30 mouse cellular contexts compared by ENCODE assay signal in genomic region chr4:107124376-107124775, GRCm38 (mm10). TPM values are rescaled to one million over a fixed set of nuclear protein-coding genes. Genes with fewer than 3 reads are reported as not detected.
DNase-seq lines count a peak whose midpoint lies in the region; ATAC-seq and TF ChIP-seq lines count a peak whose summit lies in the region.
"Had no signal": no experiment of that assay in that cellular context is flagged by ENCODE, and none has a peak within 500 bp of the region (broad histone marks: within the 10 kb centered on the region; RNA-seq: fewer than 3 reads in every experiment).

No protein-coding gene starts in this region.

- peak; percentile 12 for DNase-seq in gastrocnemius, adult 2 months
- DNase-seq in gastrocnemius, postnatal 4 days (ENCODE audit: low spot score in 2 of 2): no peak
- DNase-seq in neural tube, embryonic 10.5 days (ENCODE audit: extremely low spot score, low spot score): no peak
- no peak for DNase-seq in limb, embryonic 11.5 days (ENCODE audit: low spot score)
- no peak for DNase-seq in ovary, postnatal 10 days (ENCODE audit: low spot score)
- DNase-seq: adrenal gland, adult 8-10 months; cerebellum, adult 8-10 months; embryo, embryonic 11 days; gastrocnemius, postnatal 14 days; heart, adult 18-20 months; heart, postnatal 10 days; kidney, adult 11 months; kidney, postnatal 4 days; lung, adult 18-20 months; lung, postnatal 10 days had no signal

- intact Hi-C loops in gastrocnemius, adult 2 months (cut with DNase I): loop anchor here (5.0 kb wide), 2 partner anchors 132 to 287 kb away; no protein-coding TSS in a partner anchor

- no peak for ATAC-seq in neural tube, embryonic 15.5 days (ENCODE audit: low FRiP score)
- ATAC-seq in limb, embryonic 11.5 days (ENCODE audit: insufficient number of reproducible peaks, low FRiP score, low TSS enrichment, low read depth): no peak
- ATAC-seq in stomach, embryonic 16.5 days (ENCODE audit: insufficient read depth, low FRiP score): no peak
- ATAC-seq: activated CD4-positive, CD25-positive, alpha-beta regulatory T cell, adult 4 months; liver, embryonic 12.5 days; midbrain, embryonic 13.5 days had no signal

- peaks cover 17% of the 10 kb centered on the region for H3K4me1 ChIP-seq in neural tube, embryonic 15.5 days
- peaks cover 25% of the 10 kb centered on the region for H3K4me1 ChIP-seq in limb, embryonic 11.5 days (ENCODE audit: control insufficient read depth, insufficient read depth, low read length)
- H3K4me1 ChIP-seq in stomach, embryonic 16.5 days (ENCODE audit: control insufficient read depth, insufficient read depth, low read length): peaks cover 32% of the 10 kb centered on the region

- 65% methylated on average over 7 of the region's 7 CpGs for WGBS in neural tube, embryonic 15.5 days
- 55% methylated on average over 7 of the region's 7 CpGs for WGBS in limb, embryonic 11.5 days
- 47% methylated on average over 7 of the region's 7 CpGs for WGBS in stomach, embryonic 16.5 days

- H3K27me3 ChIP-seq in neural tube, embryonic 15.5 days (replicated peaks): no peaks in the 10 kb centered on the region
- H3K27me3 ChIP-seq in limb, embryonic 11.5 days (ENCODE audit: control insufficient read depth, insufficient read depth, low read length): no peaks in the 10 kb centered on the region
- H3K27me3 ChIP-seq in stomach, embryonic 16.5 days (ENCODE audit: control insufficient read depth, insufficient read depth, low read length): no peaks in the 10 kb centered on the region
- H3K27me3 ChIP-seq: limb, embryonic 13.5 days; midbrain, embryonic 13.5 days; neural tube, embryonic 13.5 days had no signal

- H3K4me3 ChIP-seq in gastrocnemius, adult 2 months: no peak overlapping the region
- no peak overlapping the region for H3K4me3 ChIP-seq in neural tube, embryonic 15.5 days (replicated peaks)
- H3K4me3 ChIP-seq in limb, embryonic 11.5 days (ENCODE audit: low read depth, low read length): no peak overlapping the region
- H3K4me3 ChIP-seq in stomach, embryonic 16.5 days (replicated peaks; ENCODE audit: low read length): no peak overlapping the region
- H3K4me3 ChIP-seq: heart, embryonic 12.5 days; hindbrain, embryonic 13.5 days; kidney, embryonic 15.5 days; left cerebral cortex, adult 2 months; limb, embryonic 13.5 days; liver, embryonic 12.5 days; midbrain, embryonic 13.5 days; neural tube, embryonic 13.5 days had no signal

- H3K36me3 ChIP-seq in neural tube, embryonic 15.5 days: no peaks in the 10 kb centered on the region
- H3K36me3 ChIP-seq in limb, embryonic 11.5 days (ENCODE audit: control insufficient read depth, insufficient read depth, low read length): no peaks in the 10 kb centered on the region
- H3K36me3 ChIP-seq in stomach, embryonic 16.5 days (ENCODE audit: control insufficient read depth, insufficient read depth, low read length): no peaks in the 10 kb centered on the region
- H3K36me3 ChIP-seq: heart, embryonic 12.5 days; hindbrain, embryonic 13.5 days; kidney, embryonic 15.5 days; limb, embryonic 13.5 days; liver, embryonic 12.5 days; midbrain, embryonic 13.5 days; neural tube, embryonic 13.5 days had no signal

- no peaks in the 10 kb centered on the region for H3K9me3 ChIP-seq in neural tube, embryonic 15.5 days (replicated peaks)
- no peaks in the 10 kb centered on the region for H3K9me3 ChIP-seq in limb, embryonic 11.5 days (ENCODE audit: control insufficient read depth, low read length)
- H3K9me3 ChIP-seq in stomach, embryonic 16.5 days (replicated peaks; ENCODE audit: control insufficient read depth, low read length): no peaks in the 10 kb centered on the region
- H3K9me3 ChIP-seq: heart, embryonic 12.5 days; hindbrain, embryonic 13.5 days; kidney, embryonic 15.5 days; limb, embryonic 13.5 days; liver, embryonic 12.5 days; midbrain, embryonic 13.5 days; neural tube, embryonic 13.5 days had no signal

- TF ChIP-seq CTCF in gastrocnemius, adult 2 months (IDR thresholded peaks at IDR 0.05): no peak

- H3K4me2 ChIP-seq in neural tube, embryonic 15.5 days: no peak overlapping the region
- no peak overlapping the region for H3K4me2 ChIP-seq in limb, embryonic 11.5 days (ENCODE audit: low read depth, severe bottlenecking)
- H3K4me2 ChIP-seq in stomach, embryonic 16.5 days (ENCODE audit: low read depth, low read length): no peak overlapping the region
- H3K4me2 ChIP-seq: heart, embryonic 12.5 days; hindbrain, embryonic 13.5 days; kidney, embryonic 15.5 days; limb, embryonic 13.5 days; liver, embryonic 12.5 days; midbrain, embryonic 13.5 days; neural tube, embryonic 13.5 days had no signal

- 0 out of 2 replicates have a peak overlapping the region, but pooled peaks have one; percentile 7 for H3K9ac ChIP-seq in neural tube, embryonic 15.5 days (replicated peaks)
- 0 out of 2 replicates have a peak overlapping the region, but pooled peaks have one; percentile 1 for H3K9ac ChIP-seq in limb, embryonic 11.5 days (ENCODE audit: low read length)
- H3K9ac ChIP-seq in stomach, embryonic 16.5 days (ENCODE audit: low read length): no peak overlapping the region
- H3K9ac ChIP-seq: heart, embryonic 12.5 days; hindbrain, embryonic 13.5 days; kidney, embryonic 15.5 days; limb, embryonic 13.5 days; liver, embryonic 12.5 days; midbrain, embryonic 13.5 days; neural tube, embryonic 13.5 days had no signal

- H3K27ac ChIP-seq in gastrocnemius, adult 2 months: no peak overlapping the region
- H3K27ac ChIP-seq in neural tube, embryonic 15.5 days (replicated peaks): no peak overlapping the region
- H3K27ac ChIP-seq in limb, embryonic 11.5 days (replicated peaks; ENCODE audit: low read depth, low read length): no peak overlapping the region
- H3K27ac ChIP-seq in stomach, embryonic 16.5 days (ENCODE audit: low read length): peak overlapping the region; percentile 20; the same call in 1 of the 2 replicates
- H3K27ac ChIP-seq: hindbrain, embryonic 13.5 days; kidney, embryonic 15.5 days; left cerebral cortex, adult 2 months; limb, embryonic 13.5 days; liver, embryonic 12.5 days; midbrain, embryonic 13.5 days; neural tube, embryonic 13.5 days had no signal

RNA-seq across cellular contexts. Expression of gene Cdcp2, which starts 27.7 kb away (rescaled TPM):
- total RNA-seq in gastrocnemius, adult 2 months (2021): not detected
- not detected for total RNA-seq in gastrocnemius, postnatal 4 days (2021)
- not detected in 2 replicates for polyA plus RNA-seq in neural tube, embryonic 15.5 days (2015; fragmentation: Nextera tagmentation; extraction: Ambion mirVana)
- polyA plus RNA-seq in limb, embryonic 11.5 days (2014; fragmentation: Nextera tagmentation; extraction: Ambion mirVana): not detected in 2 replicates
- polyA plus RNA-seq in stomach, embryonic 16.5 days (2015; fragmentation: Nextera tagmentation; extraction: Ambion mirVana): not detected in 2 replicates
- total RNA-seq: gastrocnemius, postnatal 14 days; heart, adult 18-20 months; heart, postnatal 10 days; left cerebral cortex, adult 2 months; MEL had no signal
- polyA plus RNA-seq: activated CD4-positive, CD25-positive, alpha-beta regulatory T cell, adult 4 months; C2C12; heart, embryonic 12.5 days; liver, embryonic 12.5 days; midbrain, embryonic 13.5 days; neural tube, embryonic 13.5 days; testis, adult 2 months; urinary bladder, adult 2 months had no signal

RNA-seq across cellular contexts. Expression of gene Tmem59, which starts 53.8 kb away (rescaled TPM):
- total RNA-seq in gastrocnemius, adult 2 months (2021): 10 to 100 TPM; 68.2 to 84.3 TPM
- total RNA-seq in gastrocnemius, postnatal 4 days (2021): 100 to 1,000 TPM; 142 to 149 TPM
- polyA plus RNA-seq in neural tube, embryonic 15.5 days (2015; fragmentation: Nextera tagmentation; extraction: Ambion mirVana): 391 and 405 TPM in 2 replicates
- 295 TPM in 2 replicates for polyA plus RNA-seq in limb, embryonic 11.5 days (2014; fragmentation: Nextera tagmentation; extraction: Ambion mirVana)
- polyA plus RNA-seq in stomach, embryonic 16.5 days (2015; fragmentation: Nextera tagmentation; extraction: Ambion mirVana): 442 and 466 TPM in 2 replicates

RNA-seq across cellular contexts. Expression of gene Tceanc2, which starts 54.5 kb away (rescaled TPM):
- 10 to 100 TPM; 12.6 to 13.2 TPM for total RNA-seq in gastrocnemius, adult 2 months (2021)
- 10 to 100 TPM; 17.8 to 21.4 TPM for total RNA-seq in gastrocnemius, postnatal 4 days (2021)
- polyA plus RNA-seq in neural tube, embryonic 15.5 days (2015; fragmentation: Nextera tagmentation; extraction: Ambion mirVana): 17.7 and 36.3 TPM in 2 replicates
- 19.1 and 20.3 TPM in 2 replicates for polyA plus RNA-seq in limb, embryonic 11.5 days (2014; fragmentation: Nextera tagmentation; extraction: Ambion mirVana)
- 17.9 and 25.2 TPM in 2 replicates for polyA plus RNA-seq in stomach, embryonic 16.5 days (2015; fragmentation: Nextera tagmentation; extraction: Ambion mirVana)

RNA-seq across cellular contexts. Expression of gene Cyb5rl, which starts 57.6 kb away (rescaled TPM):
- 10 to 100 TPM; 16.3 to 20.1 TPM for total RNA-seq in gastrocnemius, adult 2 months (2021)
- 10 to 100 TPM; 16.2 to 21.5 TPM for total RNA-seq in gastrocnemius, postnatal 4 days (2021)
- 4.4 and 4.7 TPM in 2 replicates for polyA plus RNA-seq in neural tube, embryonic 15.5 days (2015; fragmentation: Nextera tagmentation; extraction: Ambion mirVana)
- 7.2 and 7.3 TPM in 2 replicates for polyA plus RNA-seq in limb, embryonic 11.5 days (2014; fragmentation: Nextera tagmentation; extraction: Ambion mirVana)
- 7.5 and 9.3 TPM in 2 replicates for polyA plus RNA-seq in stomach, embryonic 16.5 days (2015; fragmentation: Nextera tagmentation; extraction: Ambion mirVana)

RNA-seq across cellular contexts. Expression of gene Mrpl37, which starts 57.7 kb away (rescaled TPM):
- 10 to 100 TPM; 80.8 to 97.5 TPM for total RNA-seq in gastrocnemius, adult 2 months (2021)
- total RNA-seq in gastrocnemius, postnatal 4 days (2021): 10 to 100 TPM; 69.2 to 76.8 TPM
- 84.9 and 85.5 TPM in 2 replicates for polyA plus RNA-seq in neural tube, embryonic 15.5 days (2015; fragmentation: Nextera tagmentation; extraction: Ambion mirVana)
- 131 and 133 TPM in 2 replicates for polyA plus RNA-seq in limb, embryonic 11.5 days (2014; fragmentation: Nextera tagmentation; extraction: Ambion mirVana)
- 88.2 and 91.8 TPM in 2 replicates for polyA plus RNA-seq in stomach, embryonic 16.5 days (2015; fragmentation: Nextera tagmentation; extraction: Ambion mirVana)
